Mouse (Mus musculus): ENCODE measurements around the gene Padi4. TPM values are rescaled to one million over a fixed set of nuclear protein-coding genes. Genes with fewer than 3 reads are reported as not detected.

The Padi4 gene
- polyA plus RNA-seq (2016; fragmentation: Nextera tagmentation; extraction: Ambion mirVana): 0.18 and 0.22 TPM in 2 replicates

- no peaks in the 10 kb centered on the region for H3K9me3 ChIP-seq
- ATAC-seq (ENCODE audit: low FRiP score, low read depth): 0 out of 2 replicates have a peak, but pooled peaks have one; percentile 17
- no peaks in the 10 kb centered on the region for H3K27me3 ChIP-seq (replicated peaks)
- no peak within 1 kb of the TSS for H3K9ac ChIP-seq
- peaks cover 12% of the 10 kb centered on the region for H3K4me1 ChIP-seq
- no peak within 1 kb of the TSS for H3K4me3 ChIP-seq
- no peak within 1 kb of the TSS for H3K4me2 ChIP-seq (replicated peaks)
- 85% methylated on average over 21 of the region's 21 CpGs for WGBS
- no peak within 1 kb of the TSS for H3K27ac ChIP-seq
- H3K36me3 ChIP-seq: no peaks in the 10 kb centered on the region
Measured at GRCm38 (mm10) chr4:140774025-140774800, at the start of gene Padi4. Gene Padi4 (minus strand): TSS chr4:140774236.

GRCm38 (mm10) chr4:140821988-140822387 is 48.0 kb upstream of the Padi4 start:
- Histone ChIP-seq H3K27ac (no peak overlapping the region), H3K27me3 (replicated peaks) (no peaks in the 10 kb centered on the region), H3K9me3 (no peaks in the 10 kb centered on the region), H3K4me3 (no peak overlapping the region), H3K4me1 (no peaks in the 10 kb centered on the region), H3K4me2 (replicated peaks) (no peak overlapping the region), H3K9ac (no peak overlapping the region), H3K36me3 (no peaks in the 10 kb centered on the region)
- no peak for ATAC-seq (ENCODE audit: low FRiP score, low read depth)
- WGBS: 70% methylated on average over 5 of the region's 5 CpGs

- H3K4me3 ChIP-seq: no peak overlapping the region
- H3K36me3 ChIP-seq: no peaks in the 10 kb centered on the region
- H3K9ac ChIP-seq: no peak overlapping the region
- peaks cover 16% of the 10 kb centered on the region; the same call in 1 of the 2 replicates for H3K4me1 ChIP-seq
- H3K27ac ChIP-seq: no peak overlapping the region
- H3K9me3 ChIP-seq: no peaks in the 10 kb centered on the region
- ATAC-seq (ENCODE audit: low FRiP score, low read depth): no peak
- no peaks in the 10 kb centered on the region for H3K27me3 ChIP-seq (replicated peaks)
- no peak overlapping the region for H3K4me2 ChIP-seq (replicated peaks)
- 91% methylated on average over 8 of the region's 8 CpGs for WGBS
Measured at GRCm38 (mm10) chr4:140817413-140817812, 43.4 kb upstream of the Padi4 start.

GRCm38 (mm10) chr4:140815996-140816917 is 42.2 kb upstream of the Padi4 start:
- H3K9ac ChIP-seq: no peak overlapping the region
- no peaks in the 10 kb centered on the region for H3K27me3 ChIP-seq (replicated peaks)
- no peak overlapping the region for H3K4me2 ChIP-seq (replicated peaks)
- H3K4me3 ChIP-seq: no peak overlapping the region
- H3K36me3 ChIP-seq: no peaks in the 10 kb centered on the region
- peaks cover 16% of the 10 kb centered on the region; the same call in 1 of the 2 replicates for H3K4me1 ChIP-seq
- no peaks in the 10 kb centered on the region for H3K9me3 ChIP-seq
- no peak for ATAC-seq (ENCODE audit: low FRiP score, low read depth)
- no peak overlapping the region for H3K27ac ChIP-seq
- 66% methylated on average over 10 of the region's 10 CpGs for WGBS

- 74% methylated on average over 5 of the region's 5 CpGs for WGBS
Measured at GRCm38 (mm10) chr4:140815496-140815895, 41.5 kb upstream of the Padi4 start.

GRCm38 (mm10) chr4:140814241-140815225 is 40.5 kb upstream of the Padi4 start:
- H3K4me2 ChIP-seq (replicated peaks): peak overlapping the region; percentile 58
- WGBS: 25% methylated on average over 36 of the region's 36 CpGs
- no peaks in the 10 kb centered on the region for H3K36me3 ChIP-seq
- ATAC-seq (ENCODE audit: low FRiP score, low read depth): no peak
- H3K27ac ChIP-seq: no peak overlapping the region
- no peak overlapping the region for H3K9ac ChIP-seq
- no peaks in the 10 kb centered on the region for H3K9me3 ChIP-seq
- H3K4me1 ChIP-seq: peaks cover 16% of the 10 kb centered on the region; the same call in 1 of the 2 replicates
- peak overlapping the region; percentile 24 for H3K4me3 ChIP-seq
- H3K27me3 ChIP-seq (replicated peaks): no peaks in the 10 kb centered on the region

More at GRCm38 (mm10) chr4:140815496-140815895, 41.5 kb upstream of the Padi4 start:
- no peaks in the 10 kb centered on the region for H3K36me3 ChIP-seq
- no peaks in the 10 kb centered on the region for H3K27me3 ChIP-seq (replicated peaks)
- no peak for ATAC-seq (ENCODE audit: low FRiP score, low read depth)
- H3K4me1 ChIP-seq: peaks cover 16% of the 10 kb centered on the region; the same call in 1 of the 2 replicates
- H3K9ac ChIP-seq: no peak overlapping the region
- H3K9me3 ChIP-seq: no peaks in the 10 kb centered on the region
- no peak overlapping the region for H3K4me2 ChIP-seq (replicated peaks)
- H3K27ac ChIP-seq: no peak overlapping the region
- H3K4me3 ChIP-seq: no peak overlapping the region

GRCm38 (mm10) chr4:140813358-140814185 is 39.5 kb upstream of the Padi4 start:
- Histone ChIP-seq H3K9ac (no peak overlapping the region), H3K4me3 (no peak overlapping the region), H3K4me2 (replicated peaks) (peak overlapping the region; percentile 58), H3K4me1 (peaks cover 16% of the 10 kb centered on the region; the same call in 1 of the 2 replicates), H3K36me3 (no peaks in the 10 kb centered on the region), H3K27me3 (replicated peaks) (no peaks in the 10 kb centered on the region), H3K9me3 (no peaks in the 10 kb centered on the region), H3K27ac (no peak overlapping the region)
- 16% methylated on average over 13 of the region's 13 CpGs for WGBS
- ATAC-seq (ENCODE audit: low FRiP score, low read depth): no peak

- Histone ChIP-seq H3K4me1 (peaks cover 16% of the 10 kb centered on the region; the same call in 1 of the 2 replicates), H3K9me3 (no peaks in the 10 kb centered on the region), H3K36me3 (no peaks in the 10 kb centered on the region), H3K4me3 (no peak overlapping the region), H3K9ac (no peak overlapping the region), H3K4me2 (replicated peaks) (no peak overlapping the region), H3K27ac (no peak overlapping the region), H3K27me3 (replicated peaks) (no peaks in the 10 kb centered on the region)
- ATAC-seq (ENCODE audit: low FRiP score, low read depth): no peak
- WGBS: 28% methylated on average over 14 of the region's 14 CpGs
Measured at GRCm38 (mm10) chr4:140812609-140813008, 38.6 kb upstream of the Padi4 start.

- Histone ChIP-seq H3K4me1 (peaks cover 16% of the 10 kb centered on the region; the same call in 1 of the 2 replicates), H3K27ac (no peak overlapping the region)
- 82% methylated on average over 8 of the region's 8 CpGs for WGBS
Measured at GRCm38 (mm10) chr4:140812191-140812590, 38.2 kb upstream of the Padi4 start.

GRCm38 (mm10) chr4:140810458-140811260 is 36.6 kb upstream of the Padi4 start, which contains the start of gene Padi3:
Gene Padi3 (minus strand): TSS chr4:140810648.
- peaks cover 16% of the 10 kb centered on the region; the same call in 1 of the 2 replicates for H3K4me1 ChIP-seq
- H3K9me3 ChIP-seq: no peaks in the 10 kb centered on the region
- no peak within 1 kb of the TSS for H3K27ac ChIP-seq
- ATAC-seq (ENCODE audit: low FRiP score, low read depth): no peak
- H3K4me2 ChIP-seq (replicated peaks): no peak within 1 kb of the TSS
- no peaks in the 10 kb centered on the region for H3K36me3 ChIP-seq
- H3K9ac ChIP-seq: no peak within 1 kb of the TSS
- 76% methylated on average over 16 of the region's 16 CpGs for WGBS
- no peaks in the 10 kb centered on the region for H3K27me3 ChIP-seq (replicated peaks)
- no peak within 1 kb of the TSS for H3K4me3 ChIP-seq

More at GRCm38 (mm10) chr4:140812191-140812590, 38.2 kb upstream of the Padi4 start:
- H3K9ac ChIP-seq: no peak overlapping the region
- H3K4me2 ChIP-seq (replicated peaks): no peak overlapping the region
- no peaks in the 10 kb centered on the region for H3K9me3 ChIP-seq
- ATAC-seq (ENCODE audit: low FRiP score, low read depth): no peak
- H3K27me3 ChIP-seq (replicated peaks): no peaks in the 10 kb centered on the region
- no peak overlapping the region for H3K4me3 ChIP-seq
- H3K36me3 ChIP-seq: no peaks in the 10 kb centered on the region

Data from neural tube, embryonic 12.5 days (tissue).